9 mouse cellular contexts compared by ENCODE assay signal in genomic region chr2:93082846-93083245, GRCm38 (mm10). TPM values are rescaled to one million over a fixed set of nuclear protein-coding genes. Genes with fewer than 3 reads are reported as not detected.
DNase-seq lines count a peak whose midpoint lies in the region; ATAC-seq lines count a peak whose summit lies in the region.
"Had no signal": no experiment of that assay in that cellular context is flagged by ENCODE, and none has a peak within 500 bp of the region (broad histone marks: within the 10 kb centered on the region; RNA-seq: fewer than 3 reads in every experiment).

No protein-coding gene starts in this region.

- 0 out of 2 replicates have a peak overlapping the region, but pooled peaks have one; percentile 37 for H3K27ac ChIP-seq in hindbrain, embryonic 12.5 days
- no peak overlapping the region for H3K27ac ChIP-seq in hindbrain, embryonic 14.5 days
- H3K27ac ChIP-seq in lung, embryonic 16.5 days (ENCODE audit: low read length): peak overlapping the region; percentile 84

- H3K9ac ChIP-seq in hindbrain, embryonic 12.5 days: no peak overlapping the region
- no peak overlapping the region for H3K9ac ChIP-seq in hindbrain, embryonic 14.5 days
- no peak overlapping the region for H3K9ac ChIP-seq in lung, embryonic 16.5 days (ENCODE audit: low read length)

- ATAC-seq in hindbrain, embryonic 12.5 days (ENCODE audit: low FRiP score): peak; percentile 49; the same call in 1 of the 2 replicates
- no peak for ATAC-seq in hindbrain, embryonic 14.5 days (ENCODE audit: low FRiP score)
- peak; percentile 95 for ATAC-seq in lung, embryonic 16.5 days (ENCODE audit: low read depth)
- ATAC-seq: activated CD4-positive, CD25-positive, alpha-beta regulatory T cell, adult 4 months had no signal

- H3K36me3 ChIP-seq in hindbrain, embryonic 12.5 days: no peaks in the 10 kb centered on the region
- no peaks in the 10 kb centered on the region for H3K36me3 ChIP-seq in hindbrain, embryonic 14.5 days (replicated peaks; ENCODE audit: control insufficient read depth, insufficient read depth)
- H3K36me3 ChIP-seq in lung, embryonic 16.5 days (ENCODE audit: control insufficient read depth, insufficient read depth, low read length): no peaks in the 10 kb centered on the region

- no peaks in the 10 kb centered on the region for H3K27me3 ChIP-seq in hindbrain, embryonic 12.5 days
- H3K27me3 ChIP-seq in hindbrain, embryonic 14.5 days (ENCODE audit: control insufficient read depth, insufficient read depth, low read length): no peaks in the 10 kb centered on the region
- no peaks in the 10 kb centered on the region for H3K27me3 ChIP-seq in lung, embryonic 16.5 days (ENCODE audit: control insufficient read depth, insufficient read depth, low read depth, low read length)

- no peak overlapping the region for H3K4me2 ChIP-seq in hindbrain, embryonic 12.5 days (replicated peaks)
- H3K4me2 ChIP-seq in hindbrain, embryonic 14.5 days (replicated peaks): no peak overlapping the region
- H3K4me2 ChIP-seq in lung, embryonic 16.5 days (ENCODE audit: low read depth, low read length): no peak overlapping the region

- H3K9me3 ChIP-seq in hindbrain, embryonic 12.5 days (replicated peaks): no peaks in the 10 kb centered on the region
- no peaks in the 10 kb centered on the region for H3K9me3 ChIP-seq in hindbrain, embryonic 14.5 days (ENCODE audit: control insufficient read depth, low read length)
- H3K9me3 ChIP-seq in lung, embryonic 16.5 days (ENCODE audit: control insufficient read depth, low read length): no peaks in the 10 kb centered on the region

- 29% methylated on average over 3 of the region's 3 CpGs for WGBS in hindbrain, embryonic 12.5 days
- WGBS in hindbrain, embryonic 14.5 days: 30% methylated on average over 3 of the region's 3 CpGs
- WGBS in lung, embryonic 16.5 days: 32% methylated on average over 3 of the region's 3 CpGs

- no peak for DNase-seq in hindbrain, embryonic 14.5 days (ENCODE audit: low spot score)
- DNase-seq in urinary bladder, postnatal 14 days (ENCODE audit: low spot score): peak; percentile 34
- no peak for DNase-seq in urinary bladder, postnatal 10 days (ENCODE audit: low spot score)
- DNase-seq in left cerebral cortex, adult 18-20 months (ENCODE audit: low spot score in 2 of 2): no peak
- DNase-seq in gastrocnemius, adult 18-20 months (ENCODE audit: low spot score): no peak
- DNase-seq: gastrocnemius, postnatal 25 days had no signal

- no peak overlapping the region for H3K4me3 ChIP-seq in hindbrain, embryonic 12.5 days
- H3K4me3 ChIP-seq in hindbrain, embryonic 14.5 days (replicated peaks; ENCODE audit: low read length): no peak overlapping the region
- no peak overlapping the region for H3K4me3 ChIP-seq in lung, embryonic 16.5 days (ENCODE audit: low read length)

- peaks cover 22% of the 10 kb centered on the region for H3K4me1 ChIP-seq in hindbrain, embryonic 12.5 days
- H3K4me1 ChIP-seq in hindbrain, embryonic 14.5 days (replicated peaks; ENCODE audit: control insufficient read depth, insufficient read depth, low read length): no peaks in the 10 kb centered on the region
- H3K4me1 ChIP-seq in lung, embryonic 16.5 days (replicated peaks; ENCODE audit: control insufficient read depth, insufficient read depth, low read length): peaks cover 20% of the 10 kb centered on the region

RNA-seq across cellular contexts. Expression of gene Prdm11, which starts 36.9 kb away (rescaled TPM):
- 2.9 and 3.6 TPM in 2 replicates for polyA plus RNA-seq in hindbrain, embryonic 12.5 days (2016; fragmentation: Nextera tagmentation; extraction: Ambion mirVana)
- 1.8 and 2.5 TPM in 2 replicates for polyA plus RNA-seq in hindbrain, embryonic 14.5 days (2014; fragmentation: Nextera tagmentation; extraction: Ambion mirVana)
- 5.5 and 6.3 TPM in 2 replicates for polyA plus RNA-seq in lung, embryonic 16.5 days (2015; fragmentation: Nextera tagmentation; extraction: Ambion mirVana)
- total RNA-seq in left cerebral cortex, adult 18-20 months (2021): 10 to 100 TPM; 21.1 to 22.5 TPM
- under 1 TPM; 0.39 to 0.90 TPM for total RNA-seq in gastrocnemius, adult 18-20 months (2021)
